Mouse (Mus musculus) lung, embryonic 14.5 days (tissue): Measurements from ENCODE around the gene Map4k2. TPM values are rescaled to one million over a fixed set of nuclear protein-coding genes. Genes with fewer than 3 reads are reported as not detected.
A peak's percentile ranks its signal among the peaks of the same experiment; 100 is the strongest.

Experiments
- ATAC-seq: fragments of 200-750 bp; cut with Nextera tagmentation; 2 replicates; pipeline ENCODE4 v1.8.0; 2017; ENCODE audit warnings: mild to moderate bottlenecking, moderate TSS enrichment, moderate library complexity; ENCODE audit not compliant: insufficient read depth
- DNase-seq: peaks from one replicate; pipeline ENCODE4 v3.0.0-alpha.2; 2015
- H3K27ac ChIP-seq: fragments of 300-500 bp; sonication (generic); 2 replicates; pipeline ENCODE4 v1.5.1; 2014; ENCODE audit warnings: low read depth, mild to moderate bottlenecking, moderate library complexity
- H3K27me3 ChIP-seq: fragments of 300-500 bp; sonication (generic); 2 replicates; pipeline ENCODE4 v1.6.1; 2014; ENCODE audit warnings: low read length, control low read depth; ENCODE audit not compliant: insufficient read depth
- H3K36me3 ChIP-seq: fragments of 300-500 bp; sonication (generic); 2 replicates; pipeline ENCODE4 v1.6.1; 2014; ENCODE audit warnings: control low read depth; ENCODE audit not compliant: insufficient read depth
- H3K4me1 ChIP-seq: fragments of 300-500 bp; sonication (generic); 2 replicates; pipeline ENCODE4 v1.6.1; 2014; ENCODE audit warnings: antibody characterized with exemption, control low read depth; ENCODE audit not compliant: insufficient read depth
- H3K4me2 ChIP-seq: fragments of 300-500 bp; sonication (generic); 2 replicates; pipeline ENCODE4 v1.6.1; 2014; ENCODE audit warnings: mild to moderate bottlenecking
- H3K4me3 ChIP-seq: fragments of 300-500 bp; sonication (generic); 2 replicates; pipeline ENCODE4 v1.5.1; 2014; ENCODE audit warnings: low read depth, low read length
- H3K9ac ChIP-seq: fragments of 300-500 bp; sonication (generic); 2 replicates; pipeline ENCODE4 v1.6.1; 2014
- H3K9me3 ChIP-seq: fragments of 300-500 bp; sonication (generic); 2 replicates; pipeline ENCODE4 v1.6.1; 2016; ENCODE audit warnings: low read depth, low read length, control low read depth
- CTCF ChIP-seq: IDR thresholded peaks from 2 replicates; pipeline ENCODE4 v1.5.1; 2016; ENCODE audit warnings: antibody characterized with exemption, low read depth
- WGBS: fragments of 180-500 bp; shearing (Covaris S2); extraction: QIAGEN DNeasy Blood & Tissue Kit; methylation state at CpG from one replicate; pipeline ENCODE4 v1.1.7; 2014; 5-methylcytosine and 5-hydroxymethylcytosine counted together
- polyA plus RNA-seq: library from polyadenylated mRNA; unstranded; fragments of >200 nt; fragmentation: Nextera tagmentation; extraction: Ambion mirVana; gene quantifications from 2 replicates; pipeline ENCODE4 v1.2.1, GENCODE M21; 2014

Gene Map4k2
- polyA plus RNA-seq, 1 experiment from 2014 or later, result 22.2 TPM

DNA sequence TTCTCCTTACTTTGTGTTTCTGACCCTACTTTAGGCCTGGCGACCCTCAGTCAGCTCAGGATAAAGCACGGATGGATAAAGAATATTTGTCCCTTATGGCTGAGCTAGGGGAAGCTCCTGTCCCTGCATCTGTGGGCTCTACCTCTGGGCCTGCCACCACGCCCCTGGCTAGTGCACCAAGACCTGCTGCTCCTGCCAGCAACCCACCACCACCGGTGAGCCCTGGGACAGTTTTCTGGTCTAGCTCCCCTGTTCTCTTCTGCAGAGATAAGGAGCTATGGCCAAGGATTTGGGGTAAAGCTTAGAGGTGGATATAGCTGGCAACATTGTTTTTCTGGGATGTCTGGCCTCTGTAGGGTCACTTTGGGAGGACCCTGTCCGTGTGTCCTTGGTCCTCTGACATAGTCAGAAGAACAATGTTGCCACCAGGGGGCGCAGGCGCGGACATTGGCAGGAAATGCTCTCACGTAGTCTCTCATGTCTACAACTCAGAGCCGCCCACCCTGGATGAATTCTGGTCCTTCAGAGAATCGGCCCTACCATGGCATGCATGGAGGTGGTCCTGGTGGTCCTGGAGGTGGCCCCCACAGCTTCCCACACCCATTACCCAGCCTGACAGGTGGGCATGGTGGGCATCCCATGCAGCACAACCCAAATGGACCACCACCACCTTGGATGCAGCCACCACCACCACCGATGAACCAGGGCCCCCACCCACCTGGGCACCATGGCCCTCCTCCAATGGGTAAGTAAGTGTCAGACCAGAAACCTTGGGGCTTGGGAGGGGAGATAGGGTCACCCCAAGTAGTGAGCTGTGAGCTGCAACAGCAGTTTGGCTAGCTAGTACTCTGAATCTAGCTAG is 32.8 kb downstream of the Map4k2 start:
- Histone ChIP-seq H3K9ac (no peak overlapping the region), H3K4me1 (no peaks in the 10 kb centered on the region), H3K4me3 (no peak overlapping the region), H3K36me3 (peaks cover 99% of the 10 kb centered on the region), H3K9me3 (no peaks in the 10 kb centered on the region), H3K27ac (no peak overlapping the region), H3K27me3 (no peaks in the 10 kb centered on the region), H3K4me2 (no peak overlapping the region)
- no peak for ATAC-seq
- DNase-seq, result peak; percentile 91
- TF ChIP-seq CTCF, result peak; percentile 84
- 60% methylated on average over 12 of the region's 12 CpGs for WGBS

- Histone ChIP-seq H3K36me3 (peaks cover 100% of the 10 kb centered on the region), H3K4me2 (no peak overlapping the region), H3K9me3 (no peaks in the 10 kb centered on the region), H3K4me1 (no peaks in the 10 kb centered on the region), H3K27ac (no peak overlapping the region), H3K9ac (no peak overlapping the region), H3K27me3 (no peaks in the 10 kb centered on the region), H3K4me3 (no peak overlapping the region)
- no peak for DNase-seq
- no peak for TF ChIP-seq CTCF
- no peak for ATAC-seq
- 96% methylated on average over 10 of the region's 10 CpGs for WGBS
Measured at GRCm38 (mm10) chr19:6374571-6374970, 33.6 kb downstream of the Map4k2 start.

- ATAC-seq (no peak), DNase-seq (no peak)
- no peak overlapping the region for H3K27ac ChIP-seq
- H3K36me3 ChIP-seq, result peaks cover 97% of the 10 kb centered on the region
- H3K27me3 ChIP-seq, result no peaks in the 10 kb centered on the region
- no peak overlapping the region for H3K9ac ChIP-seq
- H3K9me3 ChIP-seq, result no peaks in the 10 kb centered on the region
- no peak overlapping the region for H3K4me2 ChIP-seq
- 92% methylated on average over 42 of the region's 42 CpGs for WGBS
- no peak for TF ChIP-seq CTCF
- H3K4me3 ChIP-seq, result no peak overlapping the region
- no peaks in the 10 kb centered on the region for H3K4me1 ChIP-seq
Measured at GRCm38 (mm10) chr19:6375423-6376254, 34.7 kb downstream of the Map4k2 start.

- Histone ChIP-seq H3K4me1 (no peaks in the 10 kb centered on the region), H3K4me3 (no peak overlapping the region), H3K9ac (no peak overlapping the region), H3K27ac (no peak overlapping the region), H3K9me3 (no peaks in the 10 kb centered on the region), H3K36me3 (peaks cover 91% of the 10 kb centered on the region), H3K27me3 (no peaks in the 10 kb centered on the region), H3K4me2 (no peak overlapping the region)
- DNase-seq, result peak; percentile 66
- WGBS, result 76% methylated on average over 14 of the region's 14 CpGs
- TF ChIP-seq CTCF, result peak; percentile 74
- ATAC-seq, result no peak
Measured at GRCm38 (mm10) chr19:6376255-6376564, 35.3 kb downstream of the Map4k2 start.

- Histone ChIP-seq H3K9ac (no peak overlapping the region), H3K27me3 (no peaks in the 10 kb centered on the region), H3K27ac (no peak overlapping the region), H3K4me1 (no peaks in the 10 kb centered on the region), H3K4me3 (no peak overlapping the region), H3K36me3 (peaks cover 87% of the 10 kb centered on the region), H3K9me3 (no peaks in the 10 kb centered on the region), H3K4me2 (no peak overlapping the region)
- TF ChIP-seq CTCF, result no peak
- DNase-seq, result no peak
- WGBS, result 74% methylated on average over 2 of the region's 2 CpGs
- no peak for ATAC-seq
Measured at GRCm38 (mm10) chr19:6376643-6377042, 35.7 kb downstream of the Map4k2 start.

DNA sequence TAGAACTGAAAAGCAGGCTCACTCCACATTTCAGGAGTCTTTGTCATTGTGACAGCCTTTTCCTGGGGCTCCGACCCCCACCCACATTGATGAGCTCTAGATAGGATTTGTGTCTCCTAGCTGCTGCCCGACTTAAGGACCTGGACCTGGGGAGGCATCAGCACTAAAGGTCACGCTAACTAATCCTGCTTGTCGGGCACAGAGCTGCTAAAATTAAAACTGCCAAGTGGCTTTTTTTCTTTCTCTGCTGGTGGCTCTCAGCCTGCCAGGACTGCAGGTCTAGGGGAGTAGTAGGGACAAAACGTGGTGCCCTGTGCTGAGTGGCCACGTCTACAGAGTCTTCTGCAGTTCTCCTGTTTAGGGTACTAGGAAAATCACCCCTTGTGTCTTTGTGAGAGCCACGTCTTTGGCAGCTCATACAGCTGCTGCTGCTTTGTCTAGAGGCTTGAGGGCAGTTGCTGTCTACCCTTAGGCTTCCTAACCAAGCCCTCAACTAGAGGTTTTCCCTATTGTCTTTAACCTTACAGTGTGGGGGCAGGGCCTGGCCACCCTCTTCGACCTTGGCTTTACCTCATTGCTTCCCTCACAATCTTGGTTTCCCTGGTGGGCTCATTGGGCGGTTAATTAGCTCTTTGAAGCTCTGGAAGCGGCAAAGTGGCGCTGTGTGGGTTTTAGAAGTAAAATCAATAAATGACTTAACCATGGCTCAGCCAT is 36.5 kb downstream of the Map4k2 start:
- TF ChIP-seq CTCF, result no peak
- H3K4me1 ChIP-seq, result no peaks in the 10 kb centered on the region
- no peak overlapping the region for H3K4me3 ChIP-seq
- H3K9ac ChIP-seq, result no peak overlapping the region
- no peaks in the 10 kb centered on the region for H3K9me3 ChIP-seq
- no peaks in the 10 kb centered on the region for H3K27me3 ChIP-seq
- no peak overlapping the region for H3K27ac ChIP-seq
- peaks cover 78% of the 10 kb centered on the region for H3K36me3 ChIP-seq
- no peak overlapping the region for H3K4me2 ChIP-seq
- WGBS, result 81% methylated on average over 11 of the region's 11 CpGs
- ATAC-seq (no peak), DNase-seq (no peak)
